Mouse (Mus musculus): ENCODE measurements around the gene Hip1r. TPM values are rescaled to one million over a fixed set of nuclear protein-coding genes. Genes with fewer than 3 reads are reported as not detected.
"Not testable (repeated sequence)": the region's sequence is repeated elsewhere in the genome, so short reads cannot be mapped to it uniquely, and the experiment has no call there.

Gene Hip1r
- polyA plus RNA-seq, 1 experiment from 2014 or later, result 4.2 TPM

DNA sequence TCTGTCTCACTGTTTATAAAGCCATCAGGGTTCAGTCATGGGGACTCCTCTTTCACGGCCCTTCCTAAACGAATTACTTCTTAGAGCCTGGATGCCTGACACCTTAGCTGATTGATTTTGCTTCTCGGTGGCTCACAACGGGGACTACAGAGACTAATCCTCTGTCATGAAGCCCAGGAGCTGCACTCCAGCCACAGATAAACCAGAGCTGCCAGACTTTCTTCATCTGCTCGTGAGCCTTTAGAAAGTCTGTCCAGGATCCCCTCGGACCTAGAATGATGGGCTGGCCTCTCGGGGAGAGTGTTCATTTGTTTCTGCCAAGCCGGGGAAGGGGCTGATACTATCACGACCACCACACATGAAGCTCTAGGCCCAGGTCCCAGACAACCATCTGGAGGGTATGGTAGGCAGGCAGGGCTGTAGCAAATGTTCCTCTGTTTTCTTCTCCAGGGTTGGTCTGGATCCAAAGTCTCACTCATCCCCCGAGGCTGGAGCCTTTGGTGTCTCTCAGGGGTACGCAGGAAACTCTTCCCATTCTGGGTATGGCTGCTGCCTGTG lies 72.1 kb downstream of the Hip1r start:
- peaks cover 6% of the 10 kb centered on the region for H3K4me1 ChIP-seq (ENCODE audit: control insufficient read depth, insufficient read depth, low read length)
- no peak overlapping the region for H3K9ac ChIP-seq (ENCODE audit: low read length)
- H3K9me3 ChIP-seq (ENCODE audit: control insufficient read depth, low read length), result no peaks in the 10 kb centered on the region
- H3K27me3 ChIP-seq (ENCODE audit: control insufficient read depth, insufficient read depth, low read length), result no peaks in the 10 kb centered on the region
- DNase-seq (ENCODE audit: low spot score), result no peak
- no peaks in the 10 kb centered on the region for H3K36me3 ChIP-seq (ENCODE audit: control insufficient read depth, insufficient read depth, low read length)
- no peak for ATAC-seq (ENCODE audit: insufficient number of reproducible peaks, low FRiP score, low TSS enrichment, low read depth)
- 30% methylated on average over 11 of the region's 11 CpGs for WGBS
- no peak overlapping the region for H3K4me3 ChIP-seq (ENCODE audit: low read depth, low read length)
- no peak overlapping the region for H3K27ac ChIP-seq (replicated peaks; ENCODE audit: low read depth, low read length)
- H3K4me2 ChIP-seq (ENCODE audit: low read depth, severe bottlenecking), result no peak overlapping the region

DNA sequence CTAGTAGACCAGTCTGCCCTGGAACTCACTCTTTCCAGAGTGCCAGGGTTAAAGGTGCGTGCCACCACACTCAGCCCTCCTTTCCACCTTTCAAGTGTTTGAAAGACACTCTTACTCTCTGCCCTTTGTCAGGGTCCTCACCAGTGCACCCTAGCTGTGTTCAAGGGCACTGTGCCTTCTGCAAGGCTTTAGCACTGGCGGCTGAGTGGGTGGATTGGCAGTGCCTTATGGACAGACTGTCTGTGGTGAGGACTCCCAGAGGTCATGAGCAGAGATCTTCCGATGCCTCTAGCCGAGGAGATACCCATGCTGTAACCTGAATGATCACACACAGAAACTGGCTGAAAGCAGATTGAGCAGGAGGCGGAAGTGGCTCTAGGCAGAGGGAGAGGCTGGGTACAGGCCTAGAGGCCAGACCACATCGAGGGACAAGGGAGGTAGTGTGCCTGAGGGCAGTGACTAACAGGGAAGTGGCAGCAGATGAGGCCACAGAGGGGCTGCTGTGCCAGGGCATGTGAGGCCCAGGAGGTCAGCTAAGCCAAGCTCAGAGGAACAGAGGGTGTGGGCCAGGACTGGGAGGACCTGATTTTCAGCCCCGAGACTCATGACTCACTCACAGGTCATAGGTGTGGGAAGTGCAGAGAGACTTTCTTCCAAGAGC lies 73.4 kb downstream of the Hip1r start:
- Histone ChIP-seq H3K4me1 (ENCODE audit: control insufficient read depth, insufficient read depth, low read length) (peaks cover 6% of the 10 kb centered on the region), H3K27me3 (ENCODE audit: control insufficient read depth, insufficient read depth, low read length) (no peaks in the 10 kb centered on the region), H3K4me2 (ENCODE audit: low read depth, severe bottlenecking) (no peak overlapping the region), H3K9me3 (ENCODE audit: control insufficient read depth, low read length) (no peaks in the 10 kb centered on the region), H3K36me3 (ENCODE audit: control insufficient read depth, insufficient read depth, low read length) (no peaks in the 10 kb centered on the region), H3K9ac (ENCODE audit: low read length) (no peak overlapping the region), H3K27ac (replicated peaks; ENCODE audit: low read depth, low read length) (no peak overlapping the region), H3K4me3 (ENCODE audit: low read depth, low read length) (no peak overlapping the region)
- no peak for DNase-seq (ENCODE audit: low spot score)
- ATAC-seq (ENCODE audit: insufficient number of reproducible peaks, low FRiP score, low TSS enrichment, low read depth), result no peak
- 85% methylated on average over 7 of the region's 7 CpGs for WGBS

DNA sequence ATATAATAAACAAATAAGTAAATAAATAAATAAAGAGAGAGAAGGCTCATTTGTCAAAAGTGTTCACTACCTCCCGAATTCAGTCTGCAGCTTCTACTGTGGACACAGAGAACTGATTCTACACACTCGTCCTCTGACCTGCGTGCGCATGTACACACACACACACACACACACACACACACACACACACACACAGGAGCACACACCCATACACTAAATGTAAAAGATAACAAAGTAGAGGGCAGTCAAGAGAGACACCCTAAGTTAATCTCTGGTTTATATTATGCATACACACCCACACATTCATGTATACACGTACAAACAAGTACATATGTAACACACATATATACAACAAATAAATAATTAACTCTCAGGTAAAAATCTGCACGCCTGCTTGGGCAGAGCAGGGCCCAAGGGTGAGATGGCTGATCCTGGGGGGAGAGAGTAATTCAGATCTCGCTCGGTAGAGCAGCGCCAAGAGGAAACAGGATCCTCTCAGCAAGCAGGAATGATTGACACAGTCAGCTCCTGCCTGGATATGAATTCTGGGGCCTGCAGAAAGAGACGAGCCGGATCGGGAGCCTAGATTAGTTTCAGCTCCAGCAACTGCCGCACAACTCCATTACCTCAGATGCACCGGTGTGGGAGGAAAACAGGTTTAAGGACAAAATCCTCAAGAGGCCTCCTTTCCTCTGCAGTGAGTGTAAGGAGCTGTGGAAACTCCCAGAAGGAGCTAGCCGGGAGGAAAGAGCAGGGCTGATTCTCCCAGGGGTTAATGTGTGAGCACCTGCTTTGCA lies 76.0 kb downstream of the Hip1r start:
- DNase-seq (ENCODE audit: low spot score) (no peak), ATAC-seq (ENCODE audit: insufficient number of reproducible peaks, low FRiP score, low TSS enrichment, low read depth) (no peak)
- Histone ChIP-seq H3K27ac (replicated peaks; ENCODE audit: low read depth, low read length) (no peak overlapping the region; the same call in 1 of the 2 replicates), H3K4me1 (ENCODE audit: control insufficient read depth, insufficient read depth, low read length) (peaks cover 6% of the 10 kb centered on the region), H3K4me2 (ENCODE audit: low read depth, severe bottlenecking) (no peak overlapping the region), H3K36me3 (ENCODE audit: control insufficient read depth, insufficient read depth, low read length) (no peaks in the 10 kb centered on the region), H3K9me3 (ENCODE audit: control insufficient read depth, low read length) (no peaks in the 10 kb centered on the region), H3K4me3 (ENCODE audit: low read depth, low read length) (no peak overlapping the region), H3K27me3 (ENCODE audit: control insufficient read depth, insufficient read depth, low read length) (no peaks in the 10 kb centered on the region), H3K9ac (ENCODE audit: low read length) (no peak overlapping the region)
- 83% methylated on average over 15 of the region's 15 CpGs for WGBS

DNA sequence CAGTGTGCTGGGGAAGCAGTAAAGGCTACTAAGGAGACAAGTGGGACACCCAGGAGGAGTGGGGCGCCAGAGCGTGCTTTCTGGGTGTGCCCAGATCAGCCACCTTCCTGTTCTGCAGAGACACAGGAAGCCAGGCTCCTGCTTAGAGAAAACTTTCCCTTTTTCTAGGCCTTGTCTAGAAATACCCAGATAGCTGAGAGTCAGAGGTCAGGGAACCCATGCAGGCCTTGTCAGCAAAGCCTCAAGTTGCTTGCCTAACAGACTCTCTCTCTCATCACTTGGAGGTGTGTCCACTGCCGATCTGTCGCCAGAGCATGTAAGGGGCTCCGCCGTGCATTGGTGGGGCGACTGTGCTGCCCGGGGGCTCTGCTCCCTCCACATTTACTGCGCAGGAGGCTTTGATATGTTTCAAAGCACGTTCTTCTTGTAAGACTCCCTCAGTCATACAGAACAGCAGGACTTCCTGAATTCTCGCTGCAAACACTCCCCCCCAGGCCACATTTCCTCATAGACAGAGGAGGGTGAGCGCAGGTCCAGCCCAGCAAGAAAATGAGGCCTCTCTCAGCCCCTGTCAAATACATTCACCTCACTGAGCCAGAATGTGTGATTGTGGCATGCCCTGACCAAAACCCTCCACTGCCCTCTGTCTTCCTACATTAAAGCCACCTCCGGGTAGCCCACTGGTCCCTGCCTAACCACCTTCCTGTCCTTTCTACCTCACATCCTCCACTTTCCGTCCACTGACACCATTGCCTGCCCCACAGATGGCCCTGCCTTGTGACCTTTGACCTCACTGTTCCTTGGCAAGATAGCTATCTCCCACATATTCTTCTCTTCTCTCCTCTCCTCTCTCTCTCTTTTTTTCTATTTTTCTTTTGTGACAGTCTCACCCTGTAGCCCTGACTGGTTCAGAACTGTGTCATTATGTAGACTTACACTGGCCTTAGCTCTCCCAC lies 76.9 kb downstream of the Hip1r start:
- Histone ChIP-seq H3K4me1 (ENCODE audit: control insufficient read depth, insufficient read depth, low read length) (peaks cover 6% of the 10 kb centered on the region), H3K4me3 (ENCODE audit: low read depth, low read length) (no peak overlapping the region), H3K27me3 (ENCODE audit: control insufficient read depth, insufficient read depth, low read length) (no peaks in the 10 kb centered on the region), H3K9me3 (ENCODE audit: control insufficient read depth, low read length) (no peaks in the 10 kb centered on the region), H3K4me2 (ENCODE audit: low read depth, severe bottlenecking) (no peak overlapping the region), H3K9ac (ENCODE audit: low read length) (peak overlapping the region; percentile 45; the same call in 1 of the 2 replicates), H3K36me3 (ENCODE audit: control insufficient read depth, insufficient read depth, low read length) (no peaks in the 10 kb centered on the region), H3K27ac (replicated peaks; ENCODE audit: low read depth, low read length) (no peak overlapping the region; the same call in 1 of the 2 replicates)
- ATAC-seq (ENCODE audit: insufficient number of reproducible peaks, low FRiP score, low TSS enrichment, low read depth) (no peak), DNase-seq (ENCODE audit: low spot score) (no peak)
- 59% methylated on average over 14 of the region's 14 CpGs for WGBS

DNA sequence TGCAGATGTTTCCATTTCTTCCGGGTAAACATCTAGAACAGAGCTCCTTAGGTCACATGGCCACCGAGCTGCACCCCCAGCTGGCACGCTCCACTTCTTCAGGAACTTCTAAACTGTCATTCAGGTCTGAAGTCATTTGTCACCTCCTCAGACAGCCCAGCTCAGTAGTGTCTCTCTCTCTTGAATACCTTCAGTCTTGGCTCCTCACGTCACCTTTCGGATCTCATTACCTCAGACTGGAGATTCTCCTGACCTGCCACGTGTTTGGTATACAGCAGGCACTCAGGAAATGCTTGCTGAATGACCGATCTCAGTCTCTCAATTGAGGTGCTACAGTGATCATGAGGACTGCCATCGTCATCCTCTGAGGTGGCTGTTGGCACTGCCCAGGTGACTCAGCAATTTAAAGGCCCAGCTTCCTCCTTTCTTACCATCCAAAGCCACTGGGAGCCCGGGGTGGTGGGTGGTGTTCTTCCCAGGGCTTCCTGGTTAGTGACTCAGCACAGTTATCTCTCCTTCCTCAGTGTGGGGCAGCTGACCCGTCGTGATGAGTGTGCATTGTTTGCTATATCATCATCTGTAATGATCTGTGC lies 78.6 kb downstream of the Hip1r start:
- Histone ChIP-seq H3K9ac (ENCODE audit: low read length) (no peak overlapping the region), H3K27ac (replicated peaks; ENCODE audit: low read depth, low read length) (no peak overlapping the region), H3K4me3 (ENCODE audit: low read depth, low read length) (no peak overlapping the region), H3K27me3 (ENCODE audit: control insufficient read depth, insufficient read depth, low read length) (no peaks in the 10 kb centered on the region), H3K36me3 (ENCODE audit: control insufficient read depth, insufficient read depth, low read length) (no peaks in the 10 kb centered on the region), H3K4me2 (ENCODE audit: low read depth, severe bottlenecking) (no peak overlapping the region), H3K9me3 (ENCODE audit: control insufficient read depth, low read length) (no peaks in the 10 kb centered on the region), H3K4me1 (ENCODE audit: control insufficient read depth, insufficient read depth, low read length) (peaks cover 6% of the 10 kb centered on the region)
- ATAC-seq (ENCODE audit: insufficient number of reproducible peaks, low FRiP score, low TSS enrichment, low read depth), result no peak
- no peak for DNase-seq (ENCODE audit: low spot score)
- WGBS, result 87% methylated on average over 11 of the region's 11 CpGs

DNA sequence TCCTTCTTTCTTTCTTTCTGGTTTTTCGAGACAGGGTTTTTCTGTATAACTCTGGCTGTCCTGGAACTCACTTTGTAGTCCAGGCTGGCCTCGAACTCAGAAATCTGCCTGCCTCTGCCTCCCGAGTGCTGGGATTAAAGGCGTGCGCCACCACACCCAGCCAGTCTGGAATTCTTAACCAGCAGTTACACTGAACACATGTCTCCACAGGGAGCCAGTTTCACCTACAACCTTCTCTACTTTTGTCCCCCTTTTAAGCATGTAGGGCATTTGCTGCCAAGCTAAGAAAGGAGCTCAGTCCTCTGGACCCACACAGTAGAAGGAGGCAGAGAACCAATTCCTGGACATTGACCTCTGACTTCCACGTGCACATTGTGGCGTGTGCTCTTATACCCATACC lies 79.2 kb downstream of the Hip1r start:
- not testable (repeated sequence) for H3K4me2 ChIP-seq (ENCODE audit: low read depth, severe bottlenecking); DNase-seq (ENCODE audit: low spot score); H3K9ac ChIP-seq (ENCODE audit: low read length); H3K4me1 ChIP-seq (ENCODE audit: control insufficient read depth, insufficient read depth, low read length); H3K27ac ChIP-seq (replicated peaks; ENCODE audit: low read depth, low read length); ATAC-seq (ENCODE audit: insufficient number of reproducible peaks, low FRiP score, low TSS enrichment, low read depth); H3K9me3 ChIP-seq (ENCODE audit: control insufficient read depth, low read length); H3K27me3 ChIP-seq (ENCODE audit: control insufficient read depth, insufficient read depth, low read length); H3K36me3 ChIP-seq (ENCODE audit: control insufficient read depth, insufficient read depth, low read length); H3K4me3 ChIP-seq (ENCODE audit: low read depth, low read length)
- WGBS, result 94% methylated on average over 7 of the region's 7 CpGs

Measured in limb, embryonic 11.5 days (tissue).